Mouse (Mus musculus) olfactory bulb, adult 2 months (tissue): Measurements from ENCODE around the gene Cyp2w1. TPM values are rescaled to one million over a fixed set of nuclear protein-coding genes. Genes with fewer than 3 reads are reported as not detected.

Experiments used
- H3K27ac ChIP-seq: fragments of 200-500 bp; 2 replicates; pipeline ENCODE4 v1.5.1; 2012; ENCODE audit warnings: low read depth, low read length; ENCODE audit not compliant: insufficient read depth
- H3K4me1 ChIP-seq: fragments of 200-500 bp; 2 replicates; pipeline ENCODE4 v1.6.1; 2012; ENCODE audit warnings: low read length; ENCODE audit not compliant: control insufficient read depth, insufficient read depth
- H3K4me3 ChIP-seq: fragments of 200-500 bp; 2 replicates; pipeline ENCODE4 v1.5.1; 2012; ENCODE audit warnings: mild to moderate bottlenecking, low read depth, low read length, moderate library complexity; ENCODE audit not compliant: insufficient read depth
- CTCF ChIP-seq: fragments of 200-500 bp; IDR thresholded peaks from 2 replicates; pipeline ENCODE4 v1.5.1; 2012; ENCODE audit warnings: low read depth, mild to moderate bottlenecking, low read length, moderate library complexity; ENCODE audit not compliant: insufficient read depth
- POLR2A ChIP-seq: fragments of 200-500 bp; IDR thresholded peaks from 2 replicates; pipeline ENCODE4 v1.6.1; 2012; ENCODE audit warnings: mild to moderate bottlenecking, low read depth, low read length, moderate library complexity; ENCODE audit not compliant: insufficient read depth
- WGBS: fragments of 180-500 bp; shearing (Covaris S2); methylation state at CpG from one replicate; pipeline ENCODE4 v1.1.7; 2018; 5-methylcytosine and 5-hydroxymethylcytosine counted together
- polyA plus RNA-seq: library from polyadenylated mRNA; stranded (reverse); fragments of >200 nt; gene quantifications from 2 replicates; pipeline ENCODE4 v1.2.4, GENCODE M21; 2012; ENCODE audit warnings: low replicate concordance; ENCODE audit not compliant: missing spikeins, insufficient read depth, insufficient read length

Gene Cyp2w1
- polyA plus RNA-seq, 1 experiment = not detected

- peaks cover 7% of the 10 kb centered on the region for H3K4me1 ChIP-seq
- no peak for TF ChIP-seq CTCF
- no peak for TF ChIP-seq POLR2A
- no peak overlapping the region for H3K4me3 ChIP-seq
- 69% methylated on average over 3 of the region's 3 CpGs for WGBS
- H3K27ac ChIP-seq = no peak overlapping the region
These were observed 14.0 kb upstream of the Cyp2w1 start for GRCm38 (mm10) chr5:139338403-139338802.

- Histone ChIP-seq H3K4me3 (no peak overlapping the region), H3K27ac (no peak overlapping the region), H3K4me1 (peaks cover 12% of the 10 kb centered on the region)
- WGBS = 80% methylated on average over 11 of the region's 11 CpGs
- TF ChIP-seq POLR2A (no peak), CTCF (no peak)
These were observed 13.5 kb upstream of the Cyp2w1 start for GRCm38 (mm10) chr5:139338891-139339290.

- H3K4me1 ChIP-seq = peaks cover 5% of the 10 kb centered on the region
- WGBS = 3% methylated on average over 12 of the region's 12 CpGs
- peak overlapping the region; percentile 86 for H3K4me3 ChIP-seq
- H3K27ac ChIP-seq = no peak overlapping the region
- TF ChIP-seq POLR2A (no peak), CTCF (peak; percentile 69)
These were observed 8.3 kb upstream of the Cyp2w1 start for GRCm38 (mm10) chr5:139344021-139344686.

- under 1% methylated on average over 33 of the region's 33 CpGs for WGBS
- Histone ChIP-seq H3K4me3 (peak overlapping the region; percentile 86), H3K27ac (peak overlapping the region; percentile 57; the same call in 1 of the 2 replicates), H3K4me1 (peaks cover 5% of the 10 kb centered on the region)
- TF ChIP-seq POLR2A (peak; percentile 68), CTCF (no peak)
These were observed 7.6 kb upstream of the Cyp2w1 start for GRCm38 (mm10) chr5:139344687-139345363.

- TF ChIP-seq CTCF (no peak), POLR2A (no peak)
- Histone ChIP-seq H3K27ac (no peak overlapping the region), H3K4me3 (peak overlapping the region; percentile 43), H3K4me1 (peaks cover 7% of the 10 kb centered on the region)
- 8% methylated on average over 5 of the region's 5 CpGs for WGBS
These were observed 7.1 kb upstream of the Cyp2w1 start for GRCm38 (mm10) chr5:139345364-139345714.

GRCm38 (mm10) chr5:139347225-139347624 lies 5.2 kb upstream of the Cyp2w1 start:
- Histone ChIP-seq H3K4me1 (peaks cover 11% of the 10 kb centered on the region), H3K4me3 (no peak overlapping the region), H3K27ac (no peak overlapping the region)
- TF ChIP-seq POLR2A (no peak), CTCF (no peak)
- WGBS = 44% methylated on average over 1 of the region's 1 CpGs

- H3K4me1 ChIP-seq = peaks cover 5% of the 10 kb centered on the region
- H3K4me3 ChIP-seq = no peak overlapping the region
- H3K27ac ChIP-seq = no peak overlapping the region
- 57% methylated on average over 6 of the region's 6 CpGs for WGBS
- no peak for TF ChIP-seq POLR2A
These were observed 2.7 kb upstream of the Cyp2w1 start for GRCm38 (mm10) chr5:139349713-139350112.

GRCm38 (mm10) chr5:139351134-139351533 lies 1.3 kb upstream of the Cyp2w1 start, which contains the start of gene Cox19:
TSS of gene Cox19 (minus strand) at chr5:139351418.
- Histone ChIP-seq H3K4me1 (peaks cover 5% of the 10 kb centered on the region), H3K27ac (no peak within 1 kb of the TSS), H3K4me3 (no peak within 1 kb of the TSS)
- 72% methylated on average over 5 of the region's 5 CpGs for WGBS
- TF ChIP-seq POLR2A (no peak), CTCF (no peak)

- WGBS = 44% methylated on average over 8 of the region's 8 CpGs
- Histone ChIP-seq H3K4me1 (peaks cover 5% of the 10 kb centered on the region), H3K27ac (no peak overlapping the region), H3K4me3 (no peak overlapping the region)
- no peak for TF ChIP-seq POLR2A
- no peak for TF ChIP-seq CTCF
These were observed 789 bp upstream of the Cyp2w1 start for GRCm38 (mm10) chr5:139351628-139352027.
